Mouse (Mus musculus) embryonic facial prominence, embryonic 11.5 days (tissue): ENCODE results near the gene Rsph9. TPM values are rescaled to one million over a fixed set of nuclear protein-coding genes. Genes with fewer than 3 reads are reported as not detected.
A peak's percentile ranks its signal among the peaks of the same experiment; 100 is the strongest.

Experiments
- ATAC-seq: fragments of 200-750 bp; cut with Nextera tagmentation; replicated peaks from 2 replicates; pipeline ENCODE4 v1.8.0; 2017; ENCODE audit warnings: low read depth; ENCODE audit not compliant: insufficient number of reproducible peaks, low FRiP score, low TSS enrichment
- DNase-seq: peaks from one replicate; pipeline ENCODE4 v3.0.0-alpha.2; 2015; ENCODE audit warnings: low spot score
- H3K27ac ChIP-seq: fragments of 300-500 bp; sonication (generic); replicated peaks from 2 replicates; pipeline ENCODE4 v1.5.1; 2014; ENCODE audit warnings: mild to moderate bottlenecking, low read depth, low read length, control low read depth
- H3K27me3 ChIP-seq: fragments of 300-500 bp; sonication (generic); 2 replicates; pipeline ENCODE4 v1.6.1; 2014; ENCODE audit warnings: mild to moderate bottlenecking, low read length, moderate library complexity, mixed read lengths; ENCODE audit not compliant: control insufficient read depth, insufficient read depth
- H3K36me3 ChIP-seq: fragments of 300-500 bp; sonication (generic); replicated peaks from 2 replicates; pipeline ENCODE4 v1.6.1; 2014; ENCODE audit warnings: low read depth, mild to moderate bottlenecking, low read length, moderate library complexity, mixed read lengths; ENCODE audit not compliant: control insufficient read depth, insufficient read depth
- H3K4me1 ChIP-seq: fragments of 300-500 bp; sonication (generic); 2 replicates; pipeline ENCODE4 v1.6.1; 2014; ENCODE audit warnings: low read length, mixed read lengths; ENCODE audit not compliant: control insufficient read depth, insufficient read depth
- H3K4me2 ChIP-seq: fragments of 300-500 bp; sonication (generic); 2 replicates; pipeline ENCODE4 v1.6.1; 2014; ENCODE audit warnings: low read depth, mild to moderate bottlenecking, control low read depth, low read length, moderate library complexity
- H3K4me3 ChIP-seq: fragments of 300-500 bp; sonication (generic); 2 replicates; pipeline ENCODE4 v1.5.1; 2014; ENCODE audit warnings: low read depth, low read length, control low read depth
- H3K9ac ChIP-seq: fragments of 300-500 bp; sonication (generic); replicated peaks from 2 replicates; pipeline ENCODE4 v1.6.1; 2014; ENCODE audit warnings: mild to moderate bottlenecking, control low read depth, low read length
- H3K9me3 ChIP-seq: fragments of 300-500 bp; sonication (generic); replicated peaks from 2 replicates; pipeline ENCODE4 v1.6.1; 2016; ENCODE audit warnings: mild to moderate bottlenecking, low read length, inconsistent platforms, mixed read lengths; ENCODE audit not compliant: control insufficient read depth
- WGBS: fragments of 180-500 bp; shearing (Covaris S2); extraction: QIAGEN DNeasy Blood & Tissue Kit; methylation state at CpG from one replicate; pipeline ENCODE4 v1.1.7; 2014; 5-methylcytosine and 5-hydroxymethylcytosine counted together
- polyA plus RNA-seq: library from polyadenylated mRNA; unstranded; fragments of >200 nt; fragmentation: Nextera tagmentation; extraction: Ambion mirVana; gene quantifications from 2 replicates; pipeline ENCODE4 v1.2.1, GENCODE M21; 2014

Rsph9 gene
- polyA plus RNA-seq, 1 experiment from 2014 or later: 12.5 TPM

DNA sequence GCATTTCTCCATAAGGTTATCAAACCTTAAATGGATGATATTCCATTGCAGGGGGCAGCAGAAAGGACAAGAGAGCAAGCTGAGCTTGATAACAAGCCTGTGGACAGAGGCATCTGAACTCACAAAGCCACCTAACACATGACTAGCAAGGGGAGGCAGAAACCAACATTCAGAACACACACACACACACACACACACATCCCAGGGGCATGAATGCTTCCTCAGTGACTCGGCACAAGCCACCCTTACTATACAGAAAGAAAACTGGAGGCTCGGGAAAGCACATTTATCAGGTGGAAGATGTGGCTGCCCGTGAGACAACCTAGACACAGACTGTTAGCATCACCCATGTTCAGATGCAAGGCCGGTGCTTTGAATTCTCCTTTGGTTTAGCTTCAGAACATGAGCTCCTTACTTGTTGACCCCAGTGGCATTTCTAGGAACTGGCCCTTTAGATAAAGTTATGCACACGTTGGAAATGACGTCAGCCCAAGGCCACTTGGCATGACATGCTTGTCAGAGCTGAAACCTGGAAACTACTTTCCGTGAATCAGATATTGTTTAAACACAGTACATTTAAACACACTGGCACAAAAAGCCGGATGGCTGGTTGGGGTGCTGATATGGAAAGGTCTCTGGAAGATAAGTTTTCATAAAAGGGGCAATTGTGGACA lies 5.3 kb downstream of the Rsph9 start:
- H3K4me3 ChIP-seq: no peak overlapping the region
- ATAC-seq (no peak), DNase-seq (no peak)
- no peaks in the 10 kb centered on the region for H3K9me3 ChIP-seq
- H3K4me1 ChIP-seq: 0 out of 2 replicates have a peak, but pooled peaks cover 2% of the 10 kb centered on the region
- WGBS: 83% methylated on average over 8 of the region's 8 CpGs
- H3K27me3 ChIP-seq: no peaks in the 10 kb centered on the region
- no peak overlapping the region for H3K27ac ChIP-seq
- H3K4me2 ChIP-seq: no peak overlapping the region
- H3K36me3 ChIP-seq: no peaks in the 10 kb centered on the region
- no peak overlapping the region for H3K9ac ChIP-seq

DNA sequence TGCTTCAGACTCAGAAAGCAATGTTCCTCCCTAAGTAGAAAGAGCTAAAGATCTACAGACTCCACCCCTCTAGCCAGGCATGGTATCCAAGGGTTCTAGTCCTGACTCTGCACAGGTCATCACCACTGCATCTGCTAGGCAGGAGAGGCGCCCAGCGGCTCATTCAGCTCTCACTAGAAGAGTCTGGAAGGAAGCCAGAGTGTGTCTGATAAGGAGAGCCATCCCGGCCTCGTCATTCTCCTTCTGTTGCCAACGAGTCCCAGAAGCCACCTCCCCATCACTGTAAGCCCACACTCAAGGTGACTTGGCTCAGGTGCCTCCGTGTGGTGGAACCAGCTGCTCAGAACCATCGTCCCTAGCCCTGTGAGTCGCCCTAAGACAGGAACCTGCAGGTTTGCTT lies 11.2 kb downstream of the Rsph9 start:
- H3K9me3 ChIP-seq: no peaks in the 10 kb centered on the region
- no peak overlapping the region for H3K9ac ChIP-seq
- no peak overlapping the region for H3K4me3 ChIP-seq
- H3K4me2 ChIP-seq: no peak overlapping the region
- DNase-seq (no peak), ATAC-seq (no peak)
- H3K27me3 ChIP-seq: no peaks in the 10 kb centered on the region
- peaks cover 5% of the 10 kb centered on the region for H3K36me3 ChIP-seq
- no peaks in the 10 kb centered on the region for H3K4me1 ChIP-seq
- WGBS: 81% methylated on average over 8 of the region's 8 CpGs
- H3K27ac ChIP-seq: no peak overlapping the region

DNA sequence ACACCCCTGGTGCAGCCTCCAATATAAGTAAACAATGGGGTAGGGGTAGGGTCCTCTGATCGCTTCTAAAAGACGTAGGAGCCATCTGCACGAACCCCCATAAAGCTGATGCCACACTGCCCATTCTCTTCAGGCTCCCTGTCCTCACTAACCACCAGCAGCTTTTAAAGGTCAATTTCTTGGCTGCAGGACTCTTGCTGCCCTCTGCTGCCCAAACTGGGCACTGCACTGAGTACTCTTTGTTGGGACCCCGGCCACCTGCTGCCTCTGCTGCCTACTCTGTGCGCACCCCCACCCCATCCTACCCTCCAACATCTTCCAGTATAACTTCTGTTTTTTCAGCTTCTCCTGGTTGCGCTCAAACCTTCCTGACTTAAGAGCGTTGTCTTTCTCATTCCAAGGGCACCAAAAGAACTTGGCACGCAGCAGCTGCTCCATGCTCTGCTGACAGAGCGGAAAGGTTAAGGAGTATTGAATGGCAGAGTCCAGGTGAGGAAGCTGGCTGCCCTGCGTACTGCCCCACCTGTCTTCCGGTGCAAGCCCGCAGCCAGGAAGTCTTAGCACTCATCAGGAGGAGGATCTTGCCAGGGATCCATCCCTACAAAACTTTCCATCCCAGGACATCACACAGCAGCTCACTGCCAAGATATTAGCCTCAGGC lies 11.8 kb downstream of the Rsph9 start:
- no peak overlapping the region for H3K27ac ChIP-seq
- WGBS: 14% methylated on average over 12 of the region's 12 CpGs
- H3K9me3 ChIP-seq: no peaks in the 10 kb centered on the region
- no peak for ATAC-seq
- no peaks in the 10 kb centered on the region for H3K27me3 ChIP-seq
- H3K4me2 ChIP-seq: no peak overlapping the region
- H3K9ac ChIP-seq: no peak overlapping the region
- H3K36me3 ChIP-seq: peaks cover 5% of the 10 kb centered on the region
- peak; percentile 89 for DNase-seq
- H3K4me1 ChIP-seq: no peaks in the 10 kb centered on the region
- no peak overlapping the region for H3K4me3 ChIP-seq

DNA sequence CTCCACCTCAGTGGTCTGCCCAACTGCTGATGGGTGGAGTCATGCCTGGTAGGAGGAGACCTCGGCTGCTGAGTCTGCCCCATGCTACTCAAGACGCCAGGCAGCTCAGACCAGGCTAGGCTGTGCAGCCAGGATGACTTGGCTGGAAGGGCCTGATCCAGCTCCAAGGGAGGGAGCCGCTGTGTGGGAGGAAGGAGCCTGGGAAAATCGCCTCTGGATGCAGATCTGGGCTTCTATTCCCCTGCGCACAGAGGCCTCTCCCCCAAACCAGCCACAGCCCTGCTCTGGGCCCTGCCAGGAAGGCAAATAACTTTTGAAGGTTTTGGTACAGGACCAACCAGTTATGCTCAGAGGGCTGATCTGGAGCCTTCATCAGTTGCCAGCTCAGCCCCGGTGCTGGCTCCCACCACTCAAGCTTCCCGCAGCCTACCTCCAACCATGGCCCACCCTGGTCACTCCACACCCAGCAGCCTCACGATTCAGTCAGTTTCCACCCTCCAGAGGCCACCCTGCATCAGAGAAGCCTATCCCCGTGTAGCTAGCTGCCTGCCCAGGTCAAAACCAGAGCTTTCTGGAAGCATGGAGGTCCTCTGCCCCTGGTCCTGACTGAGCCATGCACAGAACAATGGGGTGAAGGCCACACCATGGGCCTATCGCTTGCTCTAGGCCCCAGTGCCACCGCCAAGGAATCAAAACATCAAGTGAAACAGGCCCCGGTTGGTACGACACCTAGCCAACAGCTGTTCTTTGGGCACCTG lies 14.1 kb downstream of the Rsph9 start:
- Histone ChIP-seq H3K9me3 (no peaks in the 10 kb centered on the region), H3K4me2 (no peak overlapping the region), H3K9ac (no peak overlapping the region), H3K27me3 (no peaks in the 10 kb centered on the region), H3K36me3 (peaks cover 5% of the 10 kb centered on the region), H3K4me1 (no peaks in the 10 kb centered on the region), H3K4me3 (no peak overlapping the region), H3K27ac (no peak overlapping the region)
- DNase-seq: no peak
- WGBS: 82% methylated on average over 13 of the region's 13 CpGs
- no peak for ATAC-seq

DNA sequence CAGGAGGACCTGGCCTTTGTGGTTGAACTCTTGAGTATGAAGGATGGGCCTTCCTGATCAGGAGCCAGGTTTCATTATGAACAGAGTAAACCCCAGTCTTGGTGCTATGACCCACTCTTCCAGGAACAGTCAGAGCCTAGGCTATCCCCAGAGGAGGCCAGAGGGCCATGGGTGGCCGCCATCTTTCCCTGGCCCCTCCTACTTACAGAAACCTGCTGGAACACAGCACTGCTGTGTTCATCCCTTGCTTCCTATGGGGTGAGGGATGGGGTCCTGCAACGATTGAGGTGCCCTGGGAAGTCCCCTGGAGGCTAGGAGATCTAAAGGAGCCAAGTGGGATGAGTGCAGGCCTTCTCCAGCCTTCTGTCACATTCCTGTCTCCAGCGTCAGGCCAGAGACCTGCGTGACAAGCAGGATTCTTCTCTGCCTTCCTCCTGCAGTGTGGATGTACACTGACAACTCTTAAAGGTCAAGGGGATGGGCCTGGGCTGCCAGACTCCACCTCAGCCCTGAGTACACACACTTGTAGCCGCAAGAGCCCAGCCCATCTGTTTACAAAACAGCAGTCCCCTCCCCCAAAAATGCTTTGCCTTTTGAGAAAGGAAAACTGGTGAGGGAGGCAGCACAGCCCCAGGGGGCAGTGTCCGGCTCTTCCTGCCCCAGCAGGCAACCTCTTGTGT lies 16.1 kb downstream of the Rsph9 start:
- H3K27me3 ChIP-seq: no peaks in the 10 kb centered on the region
- WGBS: 71% methylated on average over 6 of the region's 6 CpGs
- no peaks in the 10 kb centered on the region for H3K9me3 ChIP-seq
- H3K4me1 ChIP-seq: no peaks in the 10 kb centered on the region
- no peak overlapping the region for H3K9ac ChIP-seq
- H3K4me3 ChIP-seq: no peak overlapping the region
- ATAC-seq (no peak), DNase-seq (no peak)
- H3K4me2 ChIP-seq: no peak overlapping the region
- H3K36me3 ChIP-seq: peaks cover 13% of the 10 kb centered on the region
- H3K27ac ChIP-seq: no peak overlapping the region

DNA sequence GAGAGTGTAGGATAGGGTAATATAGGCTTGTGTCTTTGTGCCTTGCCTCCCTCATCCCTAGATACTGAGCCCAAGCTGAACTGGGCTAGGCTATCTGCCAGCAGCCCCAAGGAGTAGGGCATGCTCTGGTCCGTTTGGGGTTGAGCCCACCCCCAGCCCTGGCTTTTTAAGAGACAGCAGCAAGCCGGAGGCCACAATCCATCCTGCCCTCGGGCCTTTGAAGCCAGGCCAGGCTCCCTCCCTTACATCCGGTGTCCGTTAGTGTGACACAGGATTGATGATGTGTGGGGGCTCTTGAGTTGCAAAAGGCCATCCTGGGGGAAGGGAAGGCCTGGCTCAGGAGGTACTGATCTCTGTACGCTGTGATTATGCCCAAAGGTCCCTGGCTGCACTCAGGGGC lies 17.4 kb downstream of the Rsph9 start:
- Histone ChIP-seq H3K9ac (no peak overlapping the region), H3K4me2 (no peak overlapping the region)
- no peak for DNase-seq

DNA sequence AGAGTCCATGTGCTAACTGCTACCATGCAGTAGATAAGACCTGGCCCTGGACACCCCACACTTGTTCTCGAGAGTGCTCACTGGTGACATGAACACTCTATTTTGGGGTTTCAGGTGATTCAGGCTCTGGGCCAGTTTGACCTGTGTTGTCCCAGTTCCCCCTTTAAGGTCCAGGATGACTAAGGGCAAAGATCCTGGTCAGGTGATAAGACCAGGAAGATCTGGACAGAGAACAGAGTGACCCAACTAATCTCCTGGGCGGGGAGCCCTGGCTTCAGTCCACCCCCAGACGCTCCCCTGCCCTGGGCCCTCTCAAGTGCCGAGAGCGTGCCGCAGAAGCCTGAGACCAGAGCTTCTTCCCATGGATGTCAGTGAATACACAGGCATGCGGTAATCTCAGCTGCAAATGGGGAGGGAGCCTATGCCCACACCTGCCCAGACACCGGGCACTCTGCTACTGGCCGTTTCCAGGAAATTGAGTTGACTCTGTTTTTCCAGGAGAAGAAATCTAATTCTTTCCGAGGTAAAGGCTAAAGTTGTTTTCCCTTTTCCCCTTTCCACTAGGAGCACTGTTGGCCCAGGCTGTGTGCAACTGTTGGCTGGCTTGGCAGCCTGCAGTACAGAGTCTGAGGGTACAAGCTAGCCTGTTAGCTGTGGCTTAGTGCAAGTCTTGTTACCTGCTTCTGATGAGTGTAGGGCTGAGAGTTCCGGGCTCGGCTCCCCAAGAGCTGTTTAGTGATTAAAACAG lies 19.9 kb downstream of the Rsph9 start:
- H3K9me3 ChIP-seq: no peaks in the 10 kb centered on the region
- no peaks in the 10 kb centered on the region for H3K4me1 ChIP-seq
- no peak for ATAC-seq
- H3K4me2 ChIP-seq: no peak overlapping the region
- no peak for DNase-seq
- no peak overlapping the region for H3K4me3 ChIP-seq
- no peak overlapping the region for H3K9ac ChIP-seq
- H3K27ac ChIP-seq: no peak overlapping the region
- 90% methylated on average over 12 of the region's 12 CpGs for WGBS
- no peaks in the 10 kb centered on the region for H3K27me3 ChIP-seq
- peaks cover 13% of the 10 kb centered on the region for H3K36me3 ChIP-seq

More for the DNA sequence above, 17.4 kb downstream of the Rsph9 start:
- H3K4me3 ChIP-seq: no peak overlapping the region
- no peak for ATAC-seq
- H3K9me3 ChIP-seq: no peaks in the 10 kb centered on the region
- H3K27ac ChIP-seq: no peak overlapping the region
- H3K27me3 ChIP-seq: no peaks in the 10 kb centered on the region
- WGBS: 83% methylated on average over 6 of the region's 6 CpGs
- H3K36me3 ChIP-seq: peaks cover 13% of the 10 kb centered on the region
- no peaks in the 10 kb centered on the region for H3K4me1 ChIP-seq
